Comparison of ENCODE assay signal across 24 mouse cellular contexts in genomic region chr10:17260615-17261014, GRCm38 (mm10).
A peak's percentile ranks its signal among the peaks of the same experiment; 100 is the strongest.
DNase-seq lines count a peak whose midpoint lies in the region; ATAC-seq and TF ChIP-seq lines count a peak whose summit lies in the region.
"Had no signal": no experiment of that assay in that cellular context is flagged by ENCODE, and none has a peak within 500 bp of the region (broad histone marks: within the 10 kb centered on the region; RNA-seq: fewer than 3 reads in every experiment).

No protein-coding gene starts in this region.

- H3K4me1 ChIP-seq in kidney, embryonic 16.5 days (ENCODE audit: insufficient read depth, low read length) = peaks cover 33% of the 10 kb centered on the region
- 0 out of 2 replicates have a peak, but pooled peaks cover 3% of the 10 kb centered on the region for H3K4me1 ChIP-seq in intestine, postnatal 0 days (replicated peaks; ENCODE audit: control insufficient read depth, insufficient read depth, low read length)
- peaks cover 38% of the 10 kb centered on the region for H3K4me1 ChIP-seq in limb, embryonic 13.5 days
- H3K4me1 ChIP-seq in midbrain, embryonic 11.5 days (ENCODE audit: control insufficient read depth, insufficient read depth, low read length) = no peaks in the 10 kb centered on the region
- H3K4me1 ChIP-seq: embryonic facial prominence, embryonic 15.5 days; heart, embryonic 13.5 days had no signal

- 50% methylated on average over 4 of the region's 4 CpGs for WGBS in kidney, embryonic 16.5 days
- WGBS in intestine, postnatal 0 days = 38% methylated on average over 4 of the region's 4 CpGs
- 30% methylated on average over 4 of the region's 4 CpGs for WGBS in limb, embryonic 13.5 days
- WGBS in midbrain, embryonic 11.5 days = 91% methylated on average over 4 of the region's 4 CpGs

- H3K4me3 ChIP-seq in kidney, embryonic 16.5 days (ENCODE audit: low read length) = no peak overlapping the region
- H3K4me3 ChIP-seq in intestine, postnatal 0 days (ENCODE audit: low read depth, low read length) = no peak overlapping the region
- no peak overlapping the region for H3K4me3 ChIP-seq in limb, embryonic 13.5 days
- no peak overlapping the region for H3K4me3 ChIP-seq in midbrain, embryonic 11.5 days (ENCODE audit: low read depth, low read length)
- H3K4me3 ChIP-seq: embryonic facial prominence, embryonic 15.5 days; erythroblast, embryonic 14.5 days; forebrain, embryonic 10.5 days; heart, adult 2 months; heart, embryonic 13.5 days had no signal

- H3K9ac ChIP-seq in kidney, embryonic 16.5 days (replicated peaks; ENCODE audit: low read length) = no peak overlapping the region
- no peak overlapping the region for H3K9ac ChIP-seq in intestine, postnatal 0 days (ENCODE audit: low read depth, low read length)
- H3K9ac ChIP-seq in limb, embryonic 13.5 days = no peak overlapping the region
- no peak overlapping the region for H3K9ac ChIP-seq in midbrain, embryonic 11.5 days (ENCODE audit: low read length)
- H3K9ac ChIP-seq: embryonic facial prominence, embryonic 15.5 days; heart, embryonic 13.5 days had no signal

- H3K27me3 ChIP-seq in kidney, embryonic 16.5 days (ENCODE audit: insufficient read depth, low read length) = no peaks in the 10 kb centered on the region
- H3K27me3 ChIP-seq in intestine, postnatal 0 days (replicated peaks; ENCODE audit: control insufficient read depth, insufficient read depth, low read length) = no peaks in the 10 kb centered on the region
- H3K27me3 ChIP-seq in limb, embryonic 13.5 days = no peaks in the 10 kb centered on the region
- no peaks in the 10 kb centered on the region for H3K27me3 ChIP-seq in midbrain, embryonic 11.5 days (ENCODE audit: control insufficient read depth, insufficient read depth, low read length)
- H3K27me3 ChIP-seq: embryonic facial prominence, embryonic 15.5 days; heart, embryonic 13.5 days had no signal

- no peaks in the 10 kb centered on the region for H3K9me3 ChIP-seq in kidney, embryonic 16.5 days (ENCODE audit: low read length)
- H3K9me3 ChIP-seq in intestine, postnatal 0 days (ENCODE audit: control insufficient read depth) = no peaks in the 10 kb centered on the region
- H3K9me3 ChIP-seq in limb, embryonic 13.5 days = 0 out of 2 replicates have a peak, but pooled peaks cover 9% of the 10 kb centered on the region
- no peaks in the 10 kb centered on the region for H3K9me3 ChIP-seq in midbrain, embryonic 11.5 days (ENCODE audit: control insufficient read depth, low read length)
- H3K9me3 ChIP-seq: embryonic facial prominence, embryonic 15.5 days; G1E had no signal

- peak; percentile 21 for DNase-seq in kidney, adult 11 months
- DNase-seq in kidney, postnatal 25 days = no peak
- DNase-seq in kidney, adult 18-20 months = no peak
- DNase-seq in left cerebral cortex, adult 18-20 months (ENCODE audit: low spot score in 2 of 2) = no peak
- no peak for DNase-seq in midbrain, embryonic 11.5 days (ENCODE audit: low spot score, missing footprints)
- DNase-seq: adrenal gland, postnatal 10 days; B cell, adult 2 months; cerebellum, adult 11 months; cerebellum, adult 8-10 months; cerebellum, postnatal 14 days; embryo, embryonic 11 days; gastrocnemius, postnatal 36 days; heart, adult 2 months; heart, postnatal 36 days had no signal

- TF ChIP-seq CTCF in intestine, postnatal 0 days (IDR thresholded peaks at IDR 0.05; ENCODE audit: low read depth) = no peak

- no peaks in the 10 kb centered on the region for H3K36me3 ChIP-seq in kidney, embryonic 16.5 days (ENCODE audit: insufficient read depth, low read length)
- H3K36me3 ChIP-seq in intestine, postnatal 0 days (ENCODE audit: control insufficient read depth, insufficient read depth) = no peaks in the 10 kb centered on the region
- H3K36me3 ChIP-seq in limb, embryonic 13.5 days = no peaks in the 10 kb centered on the region
- H3K36me3 ChIP-seq in midbrain, embryonic 11.5 days (ENCODE audit: control insufficient read depth, insufficient read depth, low read length) = no peaks in the 10 kb centered on the region
- H3K36me3 ChIP-seq: embryonic facial prominence, embryonic 15.5 days; G1E; heart, embryonic 13.5 days had no signal

- ATAC-seq in kidney, embryonic 16.5 days (ENCODE audit: low FRiP score, low TSS enrichment) = peak; percentile 82
- ATAC-seq in intestine, postnatal 0 days = peak; percentile 90
- ATAC-seq in limb, embryonic 13.5 days (ENCODE audit: low FRiP score, low read depth) = no peak
- ATAC-seq in midbrain, embryonic 11.5 days (ENCODE audit: low FRiP score) = no peak
- ATAC-seq: CD4-positive, CD25-positive, alpha-beta regulatory T cell, adult 4 months; forebrain, embryonic 14.5 days had no signal

- peak overlapping the region; percentile 79 for H3K27ac ChIP-seq in kidney, embryonic 16.5 days (ENCODE audit: low read length)
- peak overlapping the region; percentile 22; the same call in 1 of the 2 replicates for H3K27ac ChIP-seq in intestine, postnatal 0 days (ENCODE audit: low read depth, low read length)
- H3K27ac ChIP-seq in limb, embryonic 13.5 days = peak overlapping the region; percentile 22; the same call in 1 of the 2 replicates
- no peak overlapping the region for H3K27ac ChIP-seq in midbrain, embryonic 11.5 days (ENCODE audit: low read depth, low read length)
- H3K27ac ChIP-seq: embryonic facial prominence, embryonic 15.5 days; forebrain, embryonic 10.5 days; heart, adult 2 months; heart, embryonic 13.5 days had no signal

- no peak overlapping the region for H3K4me2 ChIP-seq in kidney, embryonic 16.5 days (replicated peaks; ENCODE audit: low read depth, low read length)
- no peak overlapping the region for H3K4me2 ChIP-seq in intestine, postnatal 0 days (replicated peaks; ENCODE audit: low read depth)
- H3K4me2 ChIP-seq in limb, embryonic 13.5 days (replicated peaks) = no peak overlapping the region
- no peak overlapping the region for H3K4me2 ChIP-seq in midbrain, embryonic 11.5 days
- H3K4me2 ChIP-seq: embryonic facial prominence, embryonic 15.5 days; heart, embryonic 13.5 days had no signal

Comparison
In these comparisons a context has a peak if more than half of its experiments do, and no peak if none do; other contexts are left out.
1. ATAC-seq: peak in kidney, embryonic 16.5 days (single experiment) and intestine, postnatal 0 days (single experiment); none in limb, embryonic 13.5 days (single experiment) and midbrain, embryonic 11.5 days (single experiment).